Mouse (Mus musculus): Measurements from ENCODE around the gene Nupl1. TPM values are rescaled to one million over a fixed set of nuclear protein-coding genes. Genes with fewer than 3 reads are reported as not detected.

Gene Nupl1
- total and polyA plus RNA-seq, 2 experiments from 2014 or later = 0.04 TPM; not detected in 1

DNA sequence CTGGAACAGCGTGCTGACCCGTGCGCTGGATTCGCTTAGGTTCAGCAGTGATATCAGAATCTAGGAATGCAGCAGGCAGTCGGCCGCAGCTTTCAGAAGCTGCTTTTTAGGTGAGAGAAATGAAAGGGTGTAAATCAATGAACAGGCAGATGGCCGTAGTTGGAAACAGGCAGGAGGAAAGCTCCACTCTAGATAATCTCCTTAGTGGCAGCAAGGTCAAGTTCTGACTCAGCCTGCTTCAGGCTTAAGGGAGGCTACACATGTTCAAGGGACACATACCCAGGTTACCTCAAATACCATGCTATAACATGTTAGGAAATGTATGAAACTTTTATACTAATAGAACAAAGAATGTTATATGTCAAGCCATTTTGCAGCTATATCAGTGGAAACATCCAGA is 11.1 kb upstream of the Nupl1 start:
- Histone ChIP-seq H3K36me3 (replicated peaks; ENCODE audit: control insufficient read depth, insufficient read depth, low read length) (no peaks in the 10 kb centered on the region), H3K4me2 (ENCODE audit: low read depth, low read length) (no peak overlapping the region), H3K4me1 (ENCODE audit: control insufficient read depth, insufficient read depth) (no peaks in the 10 kb centered on the region; the same call in 1 of the 2 replicates), H3K4me3 (ENCODE audit: low read depth, low read length) (no peak overlapping the region), H3K27ac (ENCODE audit: low read depth) (no peak overlapping the region), H3K27me3 (ENCODE audit: control insufficient read depth, insufficient read depth, low read length) (no peaks in the 10 kb centered on the region), H3K9ac (replicated peaks; ENCODE audit: low read depth, low read length) (no peak overlapping the region), H3K9me3 (replicated peaks; ENCODE audit: control insufficient read depth, low read length) (no peaks in the 10 kb centered on the region)
- ATAC-seq (ENCODE audit: insufficient read depth, low read depth) (no peak), DNase-seq (ENCODE audit: low spot score) (no peak)
- WGBS = 30% methylated on average over 7 of the region's 7 CpGs
- no peak for TF ChIP-seq EP300 (IDR thresholded peaks at IDR 0.05; ENCODE audit: low read depth)
- TF ChIP-seq CTCF (IDR thresholded peaks at IDR 0.05; ENCODE audit: low read depth) = no peak

GRCm38 (mm10) chr14:60257851-60258250 is 6.6 kb upstream of the Nupl1 start:
- no peaks in the 10 kb centered on the region for H3K9me3 ChIP-seq (replicated peaks; ENCODE audit: control insufficient read depth, low read length)
- no peaks in the 10 kb centered on the region for H3K36me3 ChIP-seq (replicated peaks; ENCODE audit: control insufficient read depth, insufficient read depth, low read length)
- no peak for TF ChIP-seq EP300 (IDR thresholded peaks at IDR 0.05; ENCODE audit: low read depth)
- TF ChIP-seq CTCF (IDR thresholded peaks at IDR 0.05; ENCODE audit: low read depth) = no peak
- H3K27ac ChIP-seq (ENCODE audit: low read depth) = no peak overlapping the region
- no peak overlapping the region for H3K4me3 ChIP-seq (ENCODE audit: low read depth, low read length)
- no peaks in the 10 kb centered on the region for H3K27me3 ChIP-seq (ENCODE audit: control insufficient read depth, insufficient read depth, low read length)
- H3K4me2 ChIP-seq (ENCODE audit: low read depth, low read length) = no peak overlapping the region
- 85% methylated on average over 1 of the region's 1 CpGs for WGBS
- no peak overlapping the region for H3K9ac ChIP-seq (replicated peaks; ENCODE audit: low read depth, low read length)
- no peaks in the 10 kb centered on the region for H3K4me1 ChIP-seq (ENCODE audit: control insufficient read depth, insufficient read depth)
- DNase-seq (ENCODE audit: low spot score) (no peak), ATAC-seq (ENCODE audit: insufficient read depth, low read depth) (no peak)

GRCm38 (mm10) chr14:60257101-60257500 is 5.9 kb upstream of the Nupl1 start:
- H3K4me3 ChIP-seq (ENCODE audit: low read depth, low read length) = no peak overlapping the region
- peaks cover 6% of the 10 kb centered on the region; the same call in 1 of the 2 replicates for H3K4me1 ChIP-seq (ENCODE audit: control insufficient read depth, insufficient read depth)
- H3K9me3 ChIP-seq (replicated peaks; ENCODE audit: control insufficient read depth, low read length) = no peaks in the 10 kb centered on the region
- TF ChIP-seq CTCF (IDR thresholded peaks at IDR 0.05; ENCODE audit: low read depth) (no peak), EP300 (IDR thresholded peaks at IDR 0.05; ENCODE audit: low read depth) (no peak)
- H3K27me3 ChIP-seq (ENCODE audit: control insufficient read depth, insufficient read depth, low read length) = no peaks in the 10 kb centered on the region
- no peak overlapping the region for H3K4me2 ChIP-seq (ENCODE audit: low read depth, low read length)
- no peak for DNase-seq (ENCODE audit: low spot score)
- WGBS = 70% methylated on average over 4 of the region's 4 CpGs
- H3K27ac ChIP-seq (ENCODE audit: low read depth) = no peak overlapping the region
- no peaks in the 10 kb centered on the region for H3K36me3 ChIP-seq (replicated peaks; ENCODE audit: control insufficient read depth, insufficient read depth, low read length)
- ATAC-seq (ENCODE audit: insufficient read depth, low read depth) = no peak
- no peak overlapping the region for H3K9ac ChIP-seq (replicated peaks; ENCODE audit: low read depth, low read length)

- H3K4me1 ChIP-seq (ENCODE audit: control insufficient read depth, insufficient read depth) = peaks cover 7% of the 10 kb centered on the region; the same call in 1 of the 2 replicates
- no peak for TF ChIP-seq EP300 (IDR thresholded peaks at IDR 0.05; ENCODE audit: low read depth)
- TF ChIP-seq CTCF (IDR thresholded peaks at IDR 0.05; ENCODE audit: low read depth) = no peak
Measured at GRCm38 (mm10) chr14:60256356-60256755, 5.1 kb upstream of the Nupl1 start.

DNA sequence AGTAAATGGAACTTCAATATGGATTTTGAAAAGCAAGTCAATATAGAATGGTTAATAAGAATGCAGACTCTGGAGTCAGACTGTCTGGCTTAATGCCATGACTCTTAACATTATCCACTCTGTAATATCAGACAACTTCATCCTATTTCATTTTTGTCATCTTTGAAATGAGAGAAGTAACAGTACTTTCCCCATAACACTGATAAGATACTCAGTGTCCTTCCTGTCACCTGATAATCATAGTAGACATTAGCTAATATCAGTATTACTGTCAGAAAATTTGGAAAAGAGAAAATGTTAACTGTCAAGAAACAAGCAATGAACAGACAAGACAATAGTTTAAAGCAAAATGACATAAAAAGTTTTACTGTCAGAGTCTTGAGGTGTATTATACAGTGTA is 3.5 kb upstream of the Nupl1 start:
- Histone ChIP-seq H3K36me3 (replicated peaks; ENCODE audit: control insufficient read depth, insufficient read depth, low read length) (no peaks in the 10 kb centered on the region), H3K4me2 (ENCODE audit: low read depth, low read length) (no peak overlapping the region), H3K9ac (replicated peaks; ENCODE audit: low read depth, low read length) (no peak overlapping the region), H3K4me1 (ENCODE audit: control insufficient read depth, insufficient read depth) (peaks cover 7% of the 10 kb centered on the region; the same call in 1 of the 2 replicates), H3K9me3 (replicated peaks; ENCODE audit: control insufficient read depth, low read length) (no peaks in the 10 kb centered on the region), H3K27me3 (ENCODE audit: control insufficient read depth, insufficient read depth, low read length) (no peaks in the 10 kb centered on the region), H3K4me3 (ENCODE audit: low read depth, low read length) (no peak overlapping the region), H3K27ac (ENCODE audit: low read depth) (no peak overlapping the region)
- ATAC-seq (ENCODE audit: insufficient read depth, low read depth) = no peak
- no peak for DNase-seq (ENCODE audit: low spot score)
- TF ChIP-seq CTCF (IDR thresholded peaks at IDR 0.05; ENCODE audit: low read depth) = no peak
- no peak for TF ChIP-seq EP300 (IDR thresholded peaks at IDR 0.05; ENCODE audit: low read depth)

More at GRCm38 (mm10) chr14:60256356-60256755, 5.1 kb upstream of the Nupl1 start:
- no peaks in the 10 kb centered on the region for H3K27me3 ChIP-seq (ENCODE audit: control insufficient read depth, insufficient read depth, low read length)
- H3K9me3 ChIP-seq (replicated peaks; ENCODE audit: control insufficient read depth, low read length) = no peaks in the 10 kb centered on the region
- no peak overlapping the region for H3K9ac ChIP-seq (replicated peaks; ENCODE audit: low read depth, low read length)
- no peak for ATAC-seq (ENCODE audit: insufficient read depth, low read depth)
- DNase-seq (ENCODE audit: low spot score) = no peak
- no peak overlapping the region for H3K4me3 ChIP-seq (ENCODE audit: low read depth, low read length)
- no peak overlapping the region for H3K4me2 ChIP-seq (ENCODE audit: low read depth, low read length)
- H3K27ac ChIP-seq (ENCODE audit: low read depth) = no peak overlapping the region
- no peaks in the 10 kb centered on the region for H3K36me3 ChIP-seq (replicated peaks; ENCODE audit: control insufficient read depth, insufficient read depth, low read length)
- 22% methylated on average over 3 of the region's 3 CpGs for WGBS

DNA sequence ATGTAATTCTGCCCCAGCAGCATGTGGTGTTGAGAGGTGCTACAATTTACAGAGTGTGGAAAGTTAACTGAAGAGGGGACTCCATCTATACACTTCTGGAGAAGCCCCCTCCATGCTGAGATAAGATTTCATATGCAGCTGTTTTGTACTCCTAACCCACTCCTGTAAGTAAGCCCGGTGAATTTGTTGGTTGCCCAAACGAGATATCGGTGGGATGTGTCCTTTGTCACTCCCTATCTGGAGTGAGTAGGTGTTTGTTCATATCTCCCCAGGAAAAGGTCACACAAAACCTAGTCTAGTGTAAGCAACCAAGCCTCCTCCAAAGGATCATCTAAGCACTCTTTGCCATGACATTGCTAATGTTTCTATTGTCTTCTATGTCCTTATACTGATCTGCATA is 2.2 kb upstream of the Nupl1 start:
- Histone ChIP-seq H3K4me3 (ENCODE audit: low read depth, low read length) (no peak overlapping the region), H3K4me1 (ENCODE audit: control insufficient read depth, insufficient read depth) (peaks cover 10% of the 10 kb centered on the region), H3K27ac (ENCODE audit: low read depth) (no peak overlapping the region), H3K9ac (replicated peaks; ENCODE audit: low read depth, low read length) (no peak overlapping the region), H3K4me2 (ENCODE audit: low read depth, low read length) (no peak overlapping the region), H3K27me3 (ENCODE audit: control insufficient read depth, insufficient read depth, low read length) (no peaks in the 10 kb centered on the region), H3K9me3 (replicated peaks; ENCODE audit: control insufficient read depth, low read length) (no peaks in the 10 kb centered on the region), H3K36me3 (replicated peaks; ENCODE audit: control insufficient read depth, insufficient read depth, low read length) (no peaks in the 10 kb centered on the region)
- TF ChIP-seq CTCF (IDR thresholded peaks at IDR 0.05; ENCODE audit: low read depth) (no peak), EP300 (IDR thresholded peaks at IDR 0.05; ENCODE audit: low read depth) (no peak)
- no peak for ATAC-seq (ENCODE audit: insufficient read depth, low read depth)
- 65% methylated on average over 3 of the region's 3 CpGs for WGBS
- no peak for DNase-seq (ENCODE audit: low spot score)
